Mouse (Mus musculus) intestine, embryonic 14.5 days (tissue): ENCODE measurements around the gene Foxm1. TPM values are rescaled to one million over a fixed set of nuclear protein-coding genes. Genes with fewer than 3 reads are reported as not detected.
A peak's percentile ranks its signal among the peaks of the same experiment; 100 is the strongest.

Experiments used
- ATAC-seq: fragments of 200-750 bp; cut with Nextera tagmentation; replicated peaks from 2 replicates; pipeline ENCODE4 v1.8.0; 2017; ENCODE audit warnings: low read depth, moderate number of reproducible peaks, moderate TSS enrichment, moderate library complexity; ENCODE audit not compliant: low FRiP score, low TSS enrichment
- DNase-seq: peaks from one replicate; pipeline ENCODE4 v3.0.0-alpha.2; 2018; ENCODE audit warnings: low spot score
- H3K27ac ChIP-seq: fragments of 300-500 bp; sonication (generic); 2 replicates; pipeline ENCODE4 v1.5.1; 2014; ENCODE audit warnings: low read depth, mild to moderate bottlenecking, control low read depth
- H3K27me3 ChIP-seq: fragments of 300-500 bp; sonication (generic); replicated peaks from 2 replicates; pipeline ENCODE4 v1.6.1; 2014; ENCODE audit warnings: low read length, control low read depth; ENCODE audit not compliant: control insufficient read depth, insufficient read depth
- H3K36me3 ChIP-seq: fragments of 300-500 bp; sonication (generic); 2 replicates; pipeline ENCODE4 v1.6.1; 2014; ENCODE audit warnings: low read length, control low read depth; ENCODE audit not compliant: control insufficient read depth, insufficient read depth
- H3K4me1 ChIP-seq: fragments of 300-500 bp; sonication (generic); replicated peaks from 2 replicates; pipeline ENCODE4 v1.6.1; 2014; ENCODE audit warnings: low read length, control low read depth, mixed read lengths; ENCODE audit not compliant: control insufficient read depth, insufficient read depth
- H3K4me2 ChIP-seq: fragments of 300-500 bp; sonication (generic); 2 replicates; pipeline ENCODE4 v1.6.1; 2014; ENCODE audit warnings: low read length
- H3K4me3 ChIP-seq: fragments of 300-500 bp; sonication (generic); 2 replicates; pipeline ENCODE4 v1.5.1; 2014; ENCODE audit warnings: low read depth, low read length, control low read depth, mixed read lengths
- H3K9ac ChIP-seq: fragments of 300-500 bp; sonication (generic); 2 replicates; pipeline ENCODE4 v1.6.1; 2014; ENCODE audit warnings: mild to moderate bottlenecking, low read length
- H3K9me3 ChIP-seq: fragments of 300-500 bp; sonication (generic); 2 replicates; pipeline ENCODE4 v1.6.1; 2016; ENCODE audit warnings: low read length, control low read depth; ENCODE audit not compliant: control insufficient read depth
- WGBS: fragments of 180-500 bp; shearing (Covaris S2); extraction: QIAGEN DNeasy Blood & Tissue Kit; methylation state at CpG from one replicate; pipeline ENCODE4 v1.1.7; 2014; 5-methylcytosine and 5-hydroxymethylcytosine counted together
- polyA plus RNA-seq: library from polyadenylated mRNA; unstranded; fragments of >200 nt; fragmentation: Nextera tagmentation; extraction: Ambion mirVana; gene quantifications from 2 replicates; pipeline ENCODE4 v1.2.1, GENCODE M21; 2014

The Foxm1 gene
- polyA plus RNA-seq, 1 experiment from 2014 or later: 37.2 TPM

- no peaks in the 10 kb centered on the region for H3K9me3 ChIP-seq
- H3K4me3 ChIP-seq: peak overlapping the region; percentile 73
- DNase-seq (no peak), ATAC-seq (no peak)
- peak overlapping the region; percentile 72 for H3K4me2 ChIP-seq
- H3K27me3 ChIP-seq: no peaks in the 10 kb centered on the region
- peak overlapping the region; percentile 93 for H3K27ac ChIP-seq
- WGBS: 38% methylated on average over 15 of the region's 16 CpGs
- H3K4me1 ChIP-seq: 0 out of 2 replicates have a peak, but pooled peaks cover 3% of the 10 kb centered on the region
- peaks cover 16% of the 10 kb centered on the region; the same call in 1 of the 2 replicates for H3K36me3 ChIP-seq
- H3K9ac ChIP-seq: peak overlapping the region; percentile 69
Observed at GRCm38 (mm10) chr6:128423496-128424268, 60.9 kb downstream of the Foxm1 start.

- DNase-seq (peak; percentile 98), ATAC-seq (peak; percentile 92)
- WGBS: under 1% methylated on average over 42 of the region's 42 CpGs
- H3K27ac ChIP-seq: peak within 1 kb of the TSS; percentile 93
- H3K9me3 ChIP-seq: no peaks in the 10 kb centered on the region
- peak within 1 kb of the TSS; percentile 73 for H3K4me3 ChIP-seq
- H3K4me1 ChIP-seq: 0 out of 2 replicates have a peak, but pooled peaks cover 3% of the 10 kb centered on the region
- peaks cover 24% of the 10 kb centered on the region for H3K36me3 ChIP-seq
- peak within 1 kb of the TSS; percentile 69 for H3K9ac ChIP-seq
- H3K4me2 ChIP-seq: peak within 1 kb of the TSS; percentile 72
- no peaks in the 10 kb centered on the region for H3K27me3 ChIP-seq
Observed at GRCm38 (mm10) chr6:128424269-128425019, 61.7 kb downstream of the Foxm1 start, which contains the start of gene Itfg2. Gene Itfg2 (minus strand): TSS chr6:128424931.

GRCm38 (mm10) chr6:128425046-128425445 is 62.3 kb downstream of the Foxm1 start:
- WGBS: 21% methylated on average over 9 of the region's 9 CpGs
- Histone ChIP-seq H3K36me3 (peaks cover 30% of the 10 kb centered on the region), H3K9ac (peak overlapping the region; percentile 69), H3K9me3 (no peaks in the 10 kb centered on the region), H3K4me3 (peak overlapping the region; percentile 73), H3K4me1 (0 out of 2 replicates have a peak, but pooled peaks cover 3% of the 10 kb centered on the region), H3K4me2 (peak overlapping the region; percentile 72), H3K27ac (peak overlapping the region; percentile 93), H3K27me3 (no peaks in the 10 kb centered on the region)
- ATAC-seq (no peak), DNase-seq (no peak)

Other genes with a start within 250 kb of the Foxm1 start
- 110 and 113 TPM in 2 replicates for gene Tspan9, start 219.4 kb upstream of the Foxm1 start, polyA plus RNA-seq
- gene Tead4, start 62.1 kb upstream of the Foxm1 start, polyA plus RNA-seq: 1.7 and 1.9 TPM in 2 replicates
- gene Tulp3, start 7.1 kb upstream of the Foxm1 start, polyA plus RNA-seq: 14.4 and 18.6 TPM in 2 replicates
- 125 and 136 TPM in 2 replicates for gene Rhno1, start 56 bp upstream of the Foxm1 start, polyA plus RNA-seq
- 0.43 TPM in 1 of 2 replicates, not detected in the other for gene Tex52, start 12.5 kb downstream of the Foxm1 start, polyA plus RNA-seq
- not detected in 2 replicates for gene Gm44596, start 12.5 kb downstream of the Foxm1 start, polyA plus RNA-seq
- 6.1 and 6.6 TPM in 2 replicates for gene Nrip2, start 36.3 kb downstream of the Foxm1 start, polyA plus RNA-seq
- gene Itfg2, start 62.0 kb downstream of the Foxm1 start, polyA plus RNA-seq: 29.6 and 35.9 TPM in 2 replicates
- gene Fkbp4, start 75.7 kb downstream of the Foxm1 start, polyA plus RNA-seq: 489 and 529 TPM in 2 replicates
- 0.05 TPM in 1 of 2 replicates, not detected in the other for gene Pzp, start 163.8 kb downstream of the Foxm1 start, polyA plus RNA-seq
- gene A2ml1, start 218.6 kb downstream of the Foxm1 start, polyA plus RNA-seq: 2.5 and 3.5 TPM in 2 replicates